Mouse (Mus musculus): Measurements from ENCODE around the gene Ms4a18.
A peak's percentile ranks its signal among the peaks of the same experiment; 100 is the strongest.
"Not testable (repeated sequence)": the region's sequence is repeated elsewhere in the genome, so short reads cannot be mapped to it uniquely, and the experiment has no call there.

Ms4a18 gene

GRCm38 (mm10) chr19:11017891-11018290, at the start of gene Ms4a18:
TSS of gene Ms4a18 (minus strand) at chr19:11018031.
- no peak for DNase-seq (ENCODE audit: low read depth)

- DNase-seq (ENCODE audit: low read depth) = no peak
These were observed 47.5 kb upstream of the Ms4a18 start for GRCm38 (mm10) chr19:11065202-11065875.

DNA sequence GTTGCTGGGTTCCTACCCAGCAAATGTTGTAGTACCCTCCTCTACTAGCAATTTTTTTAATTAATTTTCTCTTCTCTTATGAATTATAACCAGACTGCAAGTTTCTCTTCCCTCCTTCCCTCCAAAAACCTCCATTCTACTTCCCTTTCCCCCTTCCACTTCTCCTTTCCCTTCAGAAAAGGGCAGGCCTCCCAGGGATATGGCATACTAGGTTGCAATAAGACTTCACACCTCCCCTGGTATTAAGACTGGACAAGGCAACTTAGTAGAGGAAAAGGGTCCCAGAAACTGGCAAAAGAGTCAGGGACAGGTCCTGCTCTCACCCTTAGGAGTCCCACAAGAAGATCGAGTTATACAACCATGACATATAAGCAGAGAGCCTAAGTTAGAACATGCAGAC, 43.1 kb upstream of the Ms4a18 start:
- DNase-seq (ENCODE audit: low read depth) = no peak

GRCm38 (mm10) chr19:11059967-11060366, 42.1 kb upstream of the Ms4a18 start:
- DNase-seq (ENCODE audit: low read depth) = no peak

GRCm38 (mm10) chr19:11055700-11056099, 37.9 kb upstream of the Ms4a18 start:
- not testable (repeated sequence) for DNase-seq (ENCODE audit: low read depth)

GRCm38 (mm10) chr19:11053277-11053676, 35.4 kb upstream of the Ms4a18 start:
- DNase-seq (ENCODE audit: low read depth) = no peak

DNA sequence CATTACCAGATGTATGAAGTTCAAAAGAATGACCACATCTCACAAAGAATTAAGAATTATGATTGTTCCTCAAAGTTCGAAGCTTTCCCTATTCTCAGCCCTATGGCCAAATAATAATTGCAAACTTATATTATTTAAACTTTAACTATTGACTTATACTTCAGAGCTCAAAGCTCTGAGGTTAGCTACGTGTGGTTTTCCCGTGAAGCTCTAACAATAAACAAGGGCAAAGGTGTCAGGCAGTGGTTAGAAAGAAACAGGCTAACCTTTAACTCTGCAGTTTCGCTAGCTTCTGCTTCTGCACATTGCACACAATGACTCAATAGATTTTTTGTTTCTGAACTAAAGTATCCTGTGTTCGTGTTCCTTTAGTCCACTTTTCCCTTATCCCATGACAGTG, 35.0 kb upstream of the Ms4a18 start:
- no peak for DNase-seq (ENCODE audit: low read depth)

DNA sequence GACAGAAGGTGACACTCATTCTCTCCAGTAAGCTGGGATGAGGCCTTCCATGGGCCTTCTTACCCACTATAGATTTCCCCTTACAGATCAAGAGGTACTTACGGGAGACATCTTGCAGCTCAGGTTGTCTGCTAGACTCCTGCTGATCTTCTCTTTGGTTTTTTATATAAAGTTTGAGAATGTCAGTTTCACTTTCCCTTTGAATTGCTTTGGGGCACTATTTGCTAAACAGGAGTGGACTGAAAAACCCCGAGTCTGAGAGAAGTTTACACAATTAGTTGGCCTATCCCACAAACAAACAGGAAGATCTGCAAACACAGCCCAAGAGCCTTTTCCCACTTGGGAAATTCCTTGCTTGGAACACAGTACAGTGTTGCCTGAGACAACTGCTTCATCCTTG, 32.5 kb upstream of the Ms4a18 start:
- no peak for DNase-seq (ENCODE audit: low read depth)

- no peak for DNase-seq (ENCODE audit: low read depth)
These were observed 31.6 kb upstream of the Ms4a18 start for GRCm38 (mm10) chr19:11049426-11049825.

DNA sequence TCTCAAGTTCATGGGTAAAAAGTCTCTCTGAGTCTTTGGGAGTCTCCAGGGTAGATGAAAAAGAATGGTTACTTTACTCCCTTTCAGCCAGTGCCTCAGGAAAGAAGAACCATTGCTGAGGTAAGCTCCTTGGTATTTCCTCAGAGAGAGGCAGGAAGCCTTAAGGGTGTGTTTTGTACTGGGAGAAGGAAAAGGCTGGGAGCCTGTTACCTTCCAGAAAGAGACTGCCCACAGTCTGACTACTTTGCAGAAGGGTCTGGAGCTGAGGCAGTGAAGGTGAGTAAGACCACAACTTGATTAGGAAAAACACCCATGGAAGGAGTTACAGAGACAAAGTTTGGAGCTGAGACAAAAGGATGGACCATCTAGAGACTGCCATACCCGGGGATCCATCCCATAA, 30.7 kb upstream of the Ms4a18 start:
- no peak for DNase-seq (ENCODE audit: low read depth)

- no peak for DNase-seq (ENCODE audit: low read depth)
These were observed 30.2 kb upstream of the Ms4a18 start for GRCm38 (mm10) chr19:11048009-11048408.

- no peak for DNase-seq (ENCODE audit: low read depth)
These were observed 27.3 kb upstream of the Ms4a18 start for GRCm38 (mm10) chr19:11044996-11045711.

DNA sequence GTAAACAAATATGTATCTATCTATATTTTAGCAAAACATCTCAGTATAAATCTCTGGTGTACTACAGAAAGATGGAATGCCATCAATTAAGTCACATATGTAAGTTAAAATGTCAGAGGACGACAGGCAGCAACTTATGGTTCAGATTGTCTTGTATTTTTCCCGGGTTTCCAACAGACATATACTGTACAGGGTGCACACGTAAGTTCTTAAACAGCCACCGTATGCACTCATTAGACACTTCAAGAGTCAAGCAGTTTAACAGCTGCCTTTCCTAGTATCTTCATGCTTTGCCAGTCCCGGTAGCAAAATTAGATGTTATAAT, 26.8 kb upstream of the Ms4a18 start:
- no peak for DNase-seq (ENCODE audit: low read depth)

DNA sequence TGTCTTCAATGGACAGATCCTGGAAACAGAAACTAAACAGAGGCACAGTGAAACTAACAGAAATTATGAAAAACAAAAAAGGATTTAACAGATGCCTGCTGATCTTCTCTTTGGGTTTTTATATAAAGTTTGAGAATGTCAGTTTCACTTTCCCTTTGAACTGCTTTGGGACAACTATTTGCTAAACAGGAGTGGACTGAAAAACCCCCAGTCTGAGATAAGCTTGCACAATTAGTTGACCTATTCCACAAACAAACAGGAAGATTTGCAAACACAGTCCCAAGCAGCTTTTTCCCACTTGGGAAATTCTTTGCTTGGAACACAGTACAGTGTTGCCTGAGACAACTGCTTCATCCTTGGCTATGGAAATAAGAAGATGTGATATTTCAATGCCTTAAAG, 19.7 kb upstream of the Ms4a18 start:
- no peak for DNase-seq (ENCODE audit: low read depth)

GRCm38 (mm10) chr19:11022382-11022781, 4.6 kb upstream of the Ms4a18 start:
- DNase-seq (ENCODE audit: low read depth) = no peak

- peak; percentile 0 for DNase-seq (ENCODE audit: low read depth)
These were observed 580 bp downstream of the Ms4a18 start for GRCm38 (mm10) chr19:11017251-11017650.

GRCm38 (mm10) chr19:11015998-11016397, 1.8 kb downstream of the Ms4a18 start:
- DNase-seq (ENCODE audit: low read depth) = no peak

- DNase-seq (ENCODE audit: low read depth) = no peak
These were observed 2.4 kb downstream of the Ms4a18 start for GRCm38 (mm10) chr19:11015468-11015867.

DNA sequence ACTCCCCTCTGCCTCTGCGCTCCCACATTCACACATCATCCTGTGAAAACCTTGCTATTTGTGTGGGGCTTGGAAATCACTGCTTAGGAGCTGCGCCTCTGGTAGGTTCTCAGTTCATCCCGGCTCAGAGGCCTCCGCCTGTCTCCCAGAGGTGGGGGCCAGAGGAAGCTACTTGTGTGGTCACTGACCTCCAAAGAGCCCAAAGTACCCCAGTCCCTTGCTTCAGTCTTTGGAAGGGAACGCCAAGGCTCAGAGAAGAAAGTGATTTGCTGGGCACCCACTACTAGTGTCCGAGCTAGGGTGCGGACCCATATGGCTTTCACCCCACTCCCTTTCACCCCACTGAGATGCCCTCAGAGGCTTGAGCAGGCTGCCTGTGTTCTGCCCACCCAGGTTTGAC, 24.7 kb downstream of the Ms4a18 start, which contains the start of gene Ms4a15:
Ms4a15 (minus strand) TSS at position 101 of the 400 bp plus-strand sequence.
- no peak for DNase-seq (ENCODE audit: low read depth)

- DNase-seq (ENCODE audit: low read depth) = no peak
These were observed 25.9 kb downstream of the Ms4a18 start for GRCm38 (mm10) chr19:10991911-10992310.

GRCm38 (mm10) chr19:10990751-10991150, 27.1 kb downstream of the Ms4a18 start:
- DNase-seq (ENCODE audit: low read depth) = no peak

- no peak for DNase-seq (ENCODE audit: low read depth)
These were observed 29.3 kb downstream of the Ms4a18 start for GRCm38 (mm10) chr19:10988563-10988962.

GRCm38 (mm10) chr19:10985889-10986288, 31.9 kb downstream of the Ms4a18 start:
- DNase-seq (ENCODE audit: low read depth) = peak; percentile 25

GRCm38 (mm10) chr19:10984551-10984950, 33.3 kb downstream of the Ms4a18 start:
- DNase-seq (ENCODE audit: low read depth) = no peak
